Mouse (Mus musculus) G1E (cell line): ENCODE measurements around the gene Sptan1.

Experiments used
- CTCF ChIP-seq: IDR thresholded peaks from 2 replicates; pipeline ENCODE4 v1.5.1; 2012; ENCODE audit warnings: low read depth, low read length, inconsistent platforms, mixed read lengths
- GATA1 ChIP-seq: IDR thresholded peaks from 2 replicates; pipeline ENCODE4 v1.6.1; 2012; ENCODE audit warnings: borderline replicate concordance, low read length, inconsistent platforms, mixed read lengths
- POLR2AphosphoS5 ChIP-seq: IDR thresholded peaks from 2 replicates; pipeline ENCODE4 v1.6.1; 2012; ENCODE audit warnings: low read depth, low read length, inconsistent platforms; ENCODE audit not compliant: insufficient replicate concordance
- TAL1 ChIP-seq: conservative IDR thresholded peaks from 2 replicates; pipeline ENCODE4 v1.6.1; 2012; ENCODE audit warnings: low read depth, low read length, inconsistent platforms, mixed read lengths

DNA sequence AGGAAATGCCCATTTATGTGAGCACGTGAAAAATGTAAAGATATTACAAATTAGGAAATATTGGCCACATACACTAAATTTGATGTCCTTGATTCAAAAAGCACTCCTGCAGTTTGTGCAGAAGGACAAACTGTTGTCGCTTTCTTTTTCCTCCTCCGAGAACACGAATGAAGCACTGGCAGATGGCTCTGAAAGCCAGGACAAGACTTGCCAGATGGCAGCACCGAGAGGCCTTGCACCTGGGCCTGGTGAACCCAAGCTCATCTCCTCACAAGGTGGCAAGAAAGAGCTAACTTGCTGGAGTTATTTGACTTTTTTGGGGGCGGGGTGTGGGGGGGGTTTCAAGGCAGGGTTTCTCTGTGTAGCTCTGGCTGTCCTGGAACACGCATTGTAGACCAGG lies 24.5 kb upstream of the Sptan1 start:
- TF ChIP-seq CTCF (no peak), POLR2AphosphoS5 (no peak), TAL1 (no peak), GATA1 (no peak)
